Mouse (Mus musculus) lung, postnatal 0 days (tissue): ENCODE results near the gene Treh.
"Not testable (repeated sequence)": the region's sequence is repeated elsewhere in the genome, so short reads cannot be mapped to it uniquely, and the experiment has no call there.

Experiments
- CTCF ChIP-seq: IDR thresholded peaks from 2 replicates; pipeline ENCODE4 v1.5.1; 2016; ENCODE audit warnings: antibody characterized with exemption, mild to moderate bottlenecking
- EP300 ChIP-seq: IDR thresholded peaks from 2 replicates; pipeline ENCODE4 v1.6.1; 2016; ENCODE audit warnings: antibody characterized with exemption, mild to moderate bottlenecking, control low read depth

DNA sequence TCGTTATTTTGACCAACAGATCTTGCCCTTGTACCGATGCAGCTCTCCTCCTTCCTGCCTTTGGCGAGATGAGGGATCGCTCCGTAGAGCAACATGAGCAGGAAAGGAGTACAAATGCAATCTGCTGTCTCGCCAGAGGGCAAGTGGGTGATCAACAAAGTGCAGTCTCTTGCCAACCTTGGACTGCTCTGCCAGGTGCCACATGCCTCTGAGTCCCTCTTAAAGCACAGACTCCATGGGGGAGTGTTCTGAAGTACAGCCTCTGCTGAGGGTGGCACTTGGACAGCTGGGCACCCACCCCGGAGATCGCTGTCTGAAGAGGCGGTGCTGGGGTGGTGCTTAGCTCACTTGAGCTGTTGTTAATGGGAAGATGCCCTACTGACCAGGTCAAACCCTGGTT lies 34.3 kb upstream of the Treh start:
- not testable (repeated sequence) for TF ChIP-seq CTCF, EP300
